Mouse (Mus musculus) ES-Bruce4 (cell line): ENCODE data around the gene Hist2h2aa1.

Experiments
- CTCF ChIP-seq: IDR thresholded peaks from one replicate; pipeline ENCODE4 v1.8.1; 2011; ENCODE audit warnings: low read depth, low read length
- POLR2A ChIP-seq: IDR thresholded peaks from one replicate; pipeline ENCODE4 v1.8.1; 2011; ENCODE audit warnings: low read length; ENCODE audit not compliant: insufficient read depth

- TF ChIP-seq POLR2A (no peak), CTCF (no peak)
These were observed 3.1 kb downstream of the Hist2h2aa1 start for GRCm38 (mm10) chr3:96248141-96249033.
